Mouse (Mus musculus) embryonic facial prominence, embryonic 14.5 days (tissue): ENCODE data around the gene Adamts14. TPM values are rescaled to one million over a fixed set of nuclear protein-coding genes. Genes with fewer than 3 reads are reported as not detected.

Experiments
- polyA plus RNA-seq: library from polyadenylated mRNA; unstranded; fragments of >200 nt; fragmentation: Nextera tagmentation; extraction: Ambion mirVana; gene quantifications from 2 replicates; pipeline ENCODE4 v1.2.1, GENCODE M21; 2014

The Adamts14 gene
- polyA plus RNA-seq, 1 experiment from 2014 or later: 7.3 TPM

Other genes starting within 250 kb of the Adamts14 start
- gene Pcbd1, start 184.1 kb downstream of the Adamts14 start, polyA plus RNA-seq: 25.8 and 26.4 TPM in 2 replicates
- gene Sgpl1, start 125.7 kb downstream of the Adamts14 start, polyA plus RNA-seq: 64.3 and 73.8 TPM in 2 replicates
- 0.29 and 1.2 TPM in 2 replicates for gene Tbata, start 101.5 kb downstream of the Adamts14 start, polyA plus RNA-seq
- 0.14 TPM in 1 of 2 replicates, not detected in the other for gene Prf1, start 24.4 kb upstream of the Adamts14 start, polyA plus RNA-seq
- gene Pald1, start 110.1 kb upstream of the Adamts14 start, polyA plus RNA-seq: 20.7 and 21.1 TPM in 2 replicates
- 0.10 and 0.13 TPM in 2 replicates for gene Nodal, start 144.5 kb upstream of the Adamts14 start, polyA plus RNA-seq
- gene Eif4ebp2, start 179.2 kb upstream of the Adamts14 start, polyA plus RNA-seq: 43.3 and 46.9 TPM in 2 replicates
- 9.7 TPM in 2 replicates for gene Lrrc20, start 202.4 kb upstream of the Adamts14 start, polyA plus RNA-seq